Mouse (Mus musculus): ENCODE results near the gene Bnip3.

The Bnip3 gene

DNA sequence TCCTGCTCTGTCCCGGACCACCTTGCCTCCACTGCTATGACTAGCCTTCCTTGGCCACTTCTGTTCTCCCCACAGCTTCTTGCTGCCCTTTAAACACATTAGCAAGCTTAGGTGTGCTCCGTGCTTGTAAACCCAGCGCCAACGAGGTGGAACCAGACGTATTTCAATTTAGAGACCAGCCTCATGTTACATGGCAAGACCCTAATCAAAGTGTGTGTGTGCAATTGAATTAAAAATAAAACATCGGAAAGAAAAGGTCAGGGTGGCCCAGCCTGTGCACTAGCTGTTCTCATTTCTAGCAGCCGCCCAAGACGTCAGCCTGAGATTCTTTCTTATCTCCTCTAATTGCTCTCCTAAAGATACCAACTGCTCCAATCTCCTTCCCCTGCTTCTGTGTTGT, 64.2 kb downstream of the Bnip3 start:
- no peak for DNase-seq (ENCODE audit: low read depth, low spot score)

DNA sequence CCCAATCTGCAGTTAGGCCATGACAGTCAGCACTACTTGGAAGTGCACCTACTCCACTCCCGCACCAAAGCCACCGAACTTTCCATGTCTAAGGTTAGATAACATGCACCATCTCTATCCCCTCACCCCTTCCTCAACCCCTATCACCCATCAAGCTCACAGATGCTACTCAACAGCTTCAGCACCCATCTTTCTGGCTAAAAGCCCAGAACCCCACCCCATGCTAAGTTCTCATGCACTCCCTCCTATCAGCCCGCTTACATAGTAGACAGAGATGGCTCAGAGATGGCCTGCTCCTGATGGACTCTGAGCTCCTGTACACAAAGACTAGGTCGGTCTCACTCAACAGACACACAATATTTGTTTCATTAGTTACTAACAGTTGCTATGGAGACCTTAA, 65.9 kb downstream of the Bnip3 start:
- no peak for DNase-seq (ENCODE audit: low read depth, low spot score)

DNA sequence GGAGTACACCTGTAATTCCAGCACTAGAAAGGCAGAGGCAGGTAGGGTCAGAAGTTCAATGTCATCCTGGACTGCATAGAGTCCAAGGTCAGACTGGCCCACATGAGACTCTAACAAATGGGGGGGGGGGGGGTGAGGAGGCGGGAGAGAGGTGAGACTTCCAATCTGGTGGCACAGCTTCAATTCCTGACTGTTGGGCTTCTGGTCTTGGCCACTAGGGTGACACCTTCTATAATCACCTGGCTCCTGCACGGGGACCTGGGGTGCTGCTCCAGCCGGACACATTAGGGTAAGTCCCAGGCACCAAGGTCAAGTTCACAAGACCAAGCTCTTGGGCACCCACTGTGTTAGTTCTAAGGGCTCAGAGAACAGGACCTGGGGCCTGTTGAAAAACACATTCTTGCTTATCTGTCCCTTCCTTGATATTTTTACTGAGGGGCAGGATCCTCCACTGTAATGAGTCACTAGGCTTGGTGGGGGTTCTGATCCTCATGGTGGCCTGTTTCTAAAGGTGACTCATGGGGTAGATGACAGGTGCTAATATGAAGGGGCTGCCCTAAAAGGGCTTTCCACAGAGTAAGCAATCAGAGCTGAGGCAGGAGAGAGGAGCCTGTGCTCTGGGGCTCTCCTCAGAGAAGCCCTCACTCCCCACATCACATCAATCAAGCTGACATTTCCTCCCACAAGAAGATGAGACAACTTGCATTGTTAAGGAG, 67.7 kb downstream of the Bnip3 start:
- DNase-seq (ENCODE audit: low read depth, low spot score), result no peak

Measured in embryo, embryonic 11.5 days (tissue).